In genomic region chr1:93268246-93268645, GRCm38 (mm10) we compare ENCODE assay signal across 33 mouse cellular contexts. TPM values are rescaled to one million over a fixed set of nuclear protein-coding genes. Genes with fewer than 3 reads are reported as not detected.
"Had no signal": no experiment of that assay in that cellular context is flagged by ENCODE, and none has a peak within 500 bp of the region (broad histone marks: within the 10 kb centered on the region; RNA-seq: fewer than 3 reads in every experiment).

No protein-coding gene starts in this region.

- H3K27ac ChIP-seq: limb, embryonic 10.5 days; limb, embryonic 12.5 days; limb, embryonic 15.5 days; liver, embryonic 12.5 days; liver, embryonic 13.5 days; liver, embryonic 14.5 days; liver, embryonic 15.5 days; lung, embryonic 15.5 days; macrophage; midbrain, embryonic 10.5 days; midbrain, embryonic 12.5 days; midbrain, embryonic 13.5 days; midbrain, embryonic 15.5 days; neural tube, embryonic 12.5 days had no signal

- ATAC-seq: liver, embryonic 12.5 days; liver, postnatal 0 days; lung, postnatal 0 days; midbrain, embryonic 13.5 days; midbrain, embryonic 15.5 days; midbrain, embryonic 16.5 days had no signal

- DNase-seq: left cerebral cortex, postnatal 4 days; liver; liver, embryonic 13.5 days; liver, postnatal 0 days; lung, adult 18-20 months; lung, adult 2 months; lung, embryonic 14.5 days; lung, postnatal 10 days; lung, postnatal 14 days; lung, postnatal 36 days; lung, postnatal 4 days; midbrain, embryonic 14.5 days had no signal

- H3K27me3 ChIP-seq: limb, embryonic 12.5 days; limb, embryonic 13.5 days; limb, embryonic 15.5 days; liver, embryonic 12.5 days; liver, embryonic 15.5 days; lung, embryonic 15.5 days; midbrain, embryonic 12.5 days; midbrain, embryonic 13.5 days; midbrain, embryonic 15.5 days; neural tube, embryonic 12.5 days had no signal

- H3K4me3 ChIP-seq: limb, embryonic 10.5 days; limb, embryonic 12.5 days; limb, embryonic 13.5 days; limb, embryonic 15.5 days; liver, embryonic 12.5 days; liver, embryonic 13.5 days; liver, embryonic 15.5 days; lung, embryonic 15.5 days; megakaryocyte, embryonic 14.5 days; midbrain, embryonic 10.5 days; midbrain, embryonic 12.5 days; midbrain, embryonic 13.5 days; midbrain, embryonic 15.5 days; myocyte; neural tube, embryonic 12.5 days had no signal

- H3K9ac ChIP-seq: limb, embryonic 12.5 days; limb, embryonic 13.5 days; limb, embryonic 15.5 days; liver, embryonic 12.5 days; liver, embryonic 13.5 days; liver, embryonic 14.5 days; liver, embryonic 15.5 days; liver, postnatal 0 days; lung, embryonic 14.5 days; lung, embryonic 15.5 days; midbrain, embryonic 12.5 days; midbrain, embryonic 13.5 days; midbrain, embryonic 15.5 days; neural tube, embryonic 12.5 days had no signal

- H3K9me3 ChIP-seq: limb, embryonic 10.5 days; limb, embryonic 12.5 days; limb, embryonic 13.5 days; limb, embryonic 15.5 days; liver, embryonic 12.5 days; liver, embryonic 13.5 days; liver, embryonic 15.5 days; lung, embryonic 15.5 days; midbrain, embryonic 10.5 days; midbrain, embryonic 12.5 days; midbrain, embryonic 13.5 days; midbrain, embryonic 15.5 days; neural tube, embryonic 12.5 days had no signal

- H3K4me1 ChIP-seq: liver, embryonic 12.5 days; liver, embryonic 13.5 days; liver, embryonic 15.5 days; lung, embryonic 15.5 days; megakaryocyte, embryonic 14.5 days; midbrain, embryonic 12.5 days; neural tube, embryonic 12.5 days had no signal

- H3K36me3 ChIP-seq: liver, embryonic 12.5 days; liver, embryonic 13.5 days; liver, embryonic 15.5 days; lung, embryonic 15.5 days; midbrain, embryonic 10.5 days; midbrain, embryonic 12.5 days; midbrain, embryonic 13.5 days; midbrain, embryonic 15.5 days; neural tube, embryonic 12.5 days had no signal

- H3K4me2 ChIP-seq: limb, embryonic 12.5 days; limb, embryonic 13.5 days; limb, embryonic 15.5 days; liver, embryonic 11.5 days; liver, embryonic 12.5 days; liver, embryonic 13.5 days; liver, embryonic 15.5 days; lung, embryonic 14.5 days; lung, embryonic 15.5 days; midbrain, embryonic 11.5 days; midbrain, embryonic 12.5 days; midbrain, embryonic 13.5 days; midbrain, embryonic 15.5 days; neural tube, embryonic 12.5 days had no signal

RNA-seq across cellular contexts. Expression of gene Sned1, which starts 32.6 kb away (rescaled TPM):
- total RNA-seq: megakaryocyte-erythroid progenitor cell, adult 5-6 weeks had no signal
